Mouse (Mus musculus) MEL (cell line): ENCODE data around the gene Comt. TPM values are rescaled to one million over a fixed set of nuclear protein-coding genes. Genes with fewer than 3 reads are reported as not detected.

ENCODE experiments used
- DNase-seq: peaks from one replicate; pipeline ENCODE4 v3.0.0; 2011; ENCODE audit warnings: low read depth, low spot score
- H3K27ac ChIP-seq: 2 replicates; pipeline ENCODE4 v1.5.1; 2012; ENCODE audit warnings: low read depth, mild to moderate bottlenecking, control low read depth, low read length, moderate library complexity; ENCODE audit not compliant: control insufficient read depth
- H3K27me3 ChIP-seq, 2 experiments: fragments of 150-350 bp in 1 of 2; sonication (generic) in 1 of 2; 2 replicates each; pipeline ENCODE4 v1.6.1; 2012; ENCODE audit warnings: low read length in 2 of 2, mild to moderate bottlenecking in 2 of 2, improper control_type of control experiment in 1 of 2, moderate library complexity in 1 of 2; ENCODE audit not compliant: insufficient read depth in 2 of 2, control insufficient read depth in 1 of 2
- H3K36me3 ChIP-seq, 2 experiments: 2 replicates each; pipeline ENCODE4 v1.6.1; 2012 to 2014; ENCODE audit warnings: low read length in 2 of 2, improper control_type of control experiment in 1 of 2, inconsistent platforms in 1 of 2, mild to moderate bottlenecking in 1 of 2; ENCODE audit not compliant: insufficient read depth in 2 of 2, control insufficient read depth in 1 of 2
- H3K4me1 ChIP-seq, 2 experiments: fragments of 150-350 bp in 1 of 2; sonication (generic) in 1 of 2; 2 replicates each; pipeline ENCODE4 v1.6.1; 2012; ENCODE audit warnings: low read length in 2 of 2, improper control_type of control experiment in 1 of 2, mild to moderate bottlenecking in 1 of 2; ENCODE audit not compliant: insufficient read depth in 2 of 2, control insufficient read depth in 1 of 2
- H3K4me3 ChIP-seq, 2 experiments: fragments of 150-350 bp in 1 of 2; sonication (generic) in 1 of 2; 2 replicates each; pipeline ENCODE4 v1.5.1; 2012; ENCODE audit warnings: low read depth in 2 of 2, low read length in 2 of 2, mild to moderate bottlenecking in 2 of 2, moderate library complexity in 2 of 2, control low read depth in 1 of 2, improper control_type of control experiment in 1 of 2; ENCODE audit not compliant: control insufficient read depth in 1 of 2, insufficient read depth in 1 of 2
- H3K79me2 ChIP-seq: 2 replicates; pipeline ENCODE4 v1.6.1; 2012; ENCODE audit warnings: mild to moderate bottlenecking, low read length, moderate library complexity; ENCODE audit not compliant: control insufficient read depth, poor library complexity, insufficient read depth
- H3K9ac ChIP-seq: 2 replicates; pipeline ENCODE4 v1.6.1; 2012; ENCODE audit warnings: low read depth, mild to moderate bottlenecking, control low read depth, low read length, moderate library complexity; ENCODE audit not compliant: control insufficient read depth, poor library complexity, severe bottlenecking
- H3K9me3 ChIP-seq: fragments of 150-350 bp; sonication (generic); replicated peaks from 2 replicates; pipeline ENCODE4 v1.6.1; 2012; ENCODE audit warnings: mild to moderate bottlenecking, low read length, improper control_type of control experiment, moderate library complexity; ENCODE audit not compliant: insufficient read depth
- CHD1 ChIP-seq: IDR thresholded peaks from 2 replicates; pipeline ENCODE4 v1.6.1; 2012; ENCODE audit warnings: low read depth, mild to moderate bottlenecking, inconsistent platforms, low read length, improper control_type of control experiment
- CHD2 ChIP-seq: IDR thresholded peaks from 2 replicates; pipeline ENCODE4 v1.6.1; 2011; ENCODE audit warnings: low read length, improper control_type of control experiment
- CTCF ChIP-seq, 3 experiments: IDR thresholded peaks in 2 of 3; conservative IDR thresholded peaks in 1 of 3; 2 replicates each; pipeline ENCODE4 v1.5.1; 2011 to 2012; ENCODE audit warnings: low read length in 3 of 3, low read depth in 2 of 3, mild to moderate bottlenecking in 2 of 3, improper control_type of control experiment in 1 of 3, inconsistent platforms in 1 of 3, mixed read lengths in 1 of 3, moderate library complexity in 1 of 3; ENCODE audit not compliant: control insufficient read depth in 1 of 3, insufficient read depth in 1 of 3, poor library complexity in 1 of 3, severe bottlenecking in 1 of 3
- GABPA ChIP-seq: IDR thresholded peaks from 2 replicates; pipeline ENCODE4 v1.6.1; 2012; ENCODE audit warnings: low read depth, mild to moderate bottlenecking, inconsistent platforms, low read length, improper control_type of control experiment, moderate library complexity
- GATA1 ChIP-seq: IDR thresholded peaks from 2 replicates; pipeline ENCODE4 v1.6.1; 2011; ENCODE audit warnings: low read depth, low read length, improper control_type of control experiment
- HCFC1 ChIP-seq: IDR thresholded peaks from 2 replicates; pipeline ENCODE4 v1.6.1; 2012; ENCODE audit warnings: low read depth, mild to moderate bottlenecking, inconsistent platforms, low read length, improper control_type of control experiment, moderate library complexity
- JUND ChIP-seq: IDR thresholded peaks from 2 replicates; pipeline ENCODE4 v1.6.1; 2011; ENCODE audit warnings: low read depth, mild to moderate bottlenecking, improper control_type of control experiment, low read length
- MAFK ChIP-seq: IDR thresholded peaks from 2 replicates; pipeline ENCODE4 v1.6.1; 2011; ENCODE audit warnings: low read depth, mild to moderate bottlenecking, low read length, improper control_type of control experiment, borderline replicate concordance
- MAZ ChIP-seq: IDR thresholded peaks from 2 replicates; pipeline ENCODE4 v1.6.1; 2012; ENCODE audit warnings: low read depth, mild to moderate bottlenecking, inconsistent platforms, low read length, improper control_type of control experiment
- MYB ChIP-seq: IDR thresholded peaks from 2 replicates; pipeline ENCODE4 v1.6.1; 2011; ENCODE audit warnings: mild to moderate bottlenecking, low read depth, low read length, improper control_type of control experiment
- MYC ChIP-seq: IDR thresholded peaks from 2 replicates; pipeline ENCODE4 v1.6.1; 2011; ENCODE audit warnings: low read depth, mild to moderate bottlenecking, low read length, improper control_type of control experiment, moderate library complexity
- NELFE ChIP-seq: IDR thresholded peaks from 2 replicates; pipeline ENCODE4 v1.6.1; 2011; ENCODE audit warnings: low read depth, low read length, improper control_type of control experiment
- NRF1 ChIP-seq: IDR thresholded peaks from 2 replicates; pipeline ENCODE4 v1.6.1; 2014; ENCODE audit warnings: low read depth, mild to moderate bottlenecking, inconsistent platforms, low read length, improper control_type of control experiment, moderate library complexity; ENCODE audit not compliant: poor library complexity, insufficient read depth, severe bottlenecking
- POLR2A ChIP-seq, 2 experiments: IDR thresholded peaks; 2 replicates each; pipeline ENCODE4 v1.6.1; 2011 to 2012; ENCODE audit warnings: low read length in 2 of 2, mild to moderate bottlenecking in 2 of 2, control low read depth in 1 of 2, improper control_type of control experiment in 1 of 2, low read depth in 1 of 2, moderate library complexity in 1 of 2; ENCODE audit not compliant: control insufficient read depth in 1 of 2, insufficient read depth in 1 of 2, poor library complexity in 1 of 2
- POLR2AphosphoS2 ChIP-seq: IDR thresholded peaks from 2 replicates; pipeline ENCODE4 v1.6.1; 2011; ENCODE audit warnings: low read length, improper control_type of control experiment
- SIN3A ChIP-seq: IDR thresholded peaks from 2 replicates; pipeline ENCODE4 v1.6.1; 2012; ENCODE audit warnings: low read length, improper control_type of control experiment, inconsistent platforms
- SMC3 ChIP-seq: IDR thresholded peaks from 2 replicates; pipeline ENCODE4 v1.6.1; 2011; ENCODE audit warnings: low read depth, low read length, improper control_type of control experiment
- TAL1 ChIP-seq: IDR thresholded peaks from 2 replicates; pipeline ENCODE4 v1.6.1; 2012; ENCODE audit warnings: mild to moderate bottlenecking, inconsistent platforms, low read length, moderate library complexity, mixed read lengths
- UBTF ChIP-seq: IDR thresholded peaks from 2 replicates; pipeline ENCODE4 v1.6.1; 2012; ENCODE audit warnings: low read depth, mild to moderate bottlenecking, inconsistent platforms, low read length, improper control_type of control experiment, moderate library complexity, borderline replicate concordance; ENCODE audit not compliant: insufficient read depth
- USF1 ChIP-seq: IDR thresholded peaks from 2 replicates; pipeline ENCODE4 v1.6.1; 2014; ENCODE audit warnings: low read depth, mild to moderate bottlenecking, inconsistent platforms, low read length, improper control_type of control experiment, moderate library complexity
- ZC3H11A ChIP-seq: IDR thresholded peaks from 2 replicates; pipeline ENCODE4 v1.6.1; 2012; ENCODE audit warnings: low read depth, mild to moderate bottlenecking, inconsistent platforms, low read length, improper control_type of control experiment
- ZMIZ1 ChIP-seq: IDR thresholded peaks from 2 replicates; pipeline ENCODE4 v1.6.1; 2012; ENCODE audit warnings: low read depth, mild to moderate bottlenecking, inconsistent platforms, low read length, improper control_type of control experiment, moderate library complexity
- polyA plus RNA-seq, 2 experiments: library from polyadenylated mRNA; stranded (reverse) in 1 of 2; unstranded in 1 of 2; fragments of >175 nt in 1 of 2; fragments of >200 nt in 1 of 2; gene quantifications; 2 replicates each; pipeline versions ENCODE4 v1.2.1 to v1.2.4; 2012; ENCODE audit warnings: low replicate concordance in 2 of 2, low read depth in 1 of 2; ENCODE audit not compliant: insufficient read length in 2 of 2, insufficient read depth in 1 of 2, missing spikeins in 1 of 2
- total RNA-seq: library from RNA; depleted of rRNA; stranded (reverse); fragments of 300-350 nt; gene quantifications from 2 replicates; pipeline ENCODE4 v1.2.3, GENCODE M21; 2012

Comt gene
- total and polyA plus RNA-seq, 3 experiments: 62.5 to 71.8 TPM; not detected in 1

DNA sequence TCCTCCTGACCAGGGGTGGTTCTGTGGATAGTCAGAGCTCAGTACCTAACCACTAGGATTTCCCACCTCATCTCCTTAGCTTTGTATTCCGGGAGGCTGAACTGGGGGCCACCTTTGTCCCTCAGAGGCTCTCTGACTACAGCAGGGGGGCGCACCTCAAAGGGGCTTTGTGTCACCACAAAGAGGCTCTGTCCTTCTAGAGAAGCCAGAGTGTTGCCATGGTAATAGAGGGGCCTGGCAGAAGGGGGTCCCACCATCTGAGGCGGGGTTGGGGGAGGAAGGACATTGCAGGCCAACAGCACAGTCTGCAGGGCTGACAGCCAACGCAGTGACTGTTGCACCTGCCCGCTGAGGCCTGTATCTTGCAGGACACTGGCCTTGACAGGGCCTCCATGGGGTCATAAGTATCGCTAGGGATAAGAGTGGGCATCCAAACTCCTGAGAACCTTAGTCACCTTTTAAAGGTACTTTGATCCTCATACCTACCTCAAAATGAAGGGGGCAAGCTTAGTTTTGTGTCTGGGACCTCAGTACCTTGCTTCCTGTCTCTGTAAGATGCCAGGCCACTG is 46.1 kb downstream of the Comt start:
- H3K9ac ChIP-seq: no peak overlapping the region
- H3K27ac ChIP-seq: no peak overlapping the region
- no peak for DNase-seq
- no peaks in the 10 kb centered on the region for H3K79me2 ChIP-seq
- TF ChIP-seq MYB: no peak
- TF ChIP-seq TAL1: no peak
- TF ChIP-seq SMC3: no peak
- TF ChIP-seq CHD2: no peak
- no peak for TF ChIP-seq MAZ
- TF ChIP-seq POLR2AphosphoS2: no peak
- TF ChIP-seq SIN3A: no peak
- no peak for TF ChIP-seq MAFK
- TF ChIP-seq MYC: no peak
- TF ChIP-seq GABPA: no peak
- no peak for TF ChIP-seq HCFC1
- no peak for TF ChIP-seq JUND
- TF ChIP-seq USF1: no peak
- TF ChIP-seq, all 39 proteins: peak for 0
- H3K36me3 ChIP-seq: peaks cover 0 to 11% of the 10 kb centered on the region in 2 experiments; a peak in 2 of 4 replicates
- peaks cover 6 to 14% of the 10 kb centered on the region in 2 experiments; a peak in 3 of 4 replicates for H3K4me1 ChIP-seq
- H3K9me3 ChIP-seq: no peaks in the 10 kb centered on the region
- H3K4me3 ChIP-seq: no peak overlapping the region
- no peaks in the 10 kb centered on the region for H3K27me3 ChIP-seq

DNA sequence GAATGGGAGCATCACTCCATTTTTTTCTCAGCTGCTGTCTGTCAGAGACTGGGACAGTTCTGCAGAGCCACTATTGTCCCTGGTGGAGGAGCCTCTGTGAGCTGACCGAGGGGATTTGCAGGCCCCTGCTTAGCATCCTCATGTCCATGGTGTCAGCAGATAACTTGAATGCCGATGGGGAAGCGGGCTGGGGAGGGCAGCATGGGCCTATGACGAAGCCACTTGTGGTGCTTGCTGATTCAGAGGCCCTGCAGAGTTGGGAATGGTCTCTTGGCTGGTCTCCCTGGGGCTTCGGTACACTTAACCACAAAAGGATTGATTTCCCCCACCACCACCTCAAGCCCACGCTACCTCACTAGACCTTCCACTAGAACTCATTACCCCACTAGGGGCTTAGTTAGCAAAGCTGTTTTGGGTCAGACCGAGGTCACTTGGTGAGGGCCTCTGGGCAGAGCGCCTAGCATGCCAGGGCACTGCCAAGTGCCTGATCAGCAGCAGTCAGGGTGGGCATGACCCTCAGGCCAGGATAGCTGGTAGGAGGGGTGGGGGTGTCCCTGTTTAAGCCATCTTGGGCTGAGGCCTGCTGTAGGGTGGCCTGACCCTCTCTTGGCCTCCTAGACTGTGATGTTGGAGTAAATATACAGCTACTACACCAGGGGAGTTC is 47.2 kb downstream of the Comt start:
- peaks cover 6 to 14% of the 10 kb centered on the region in 2 experiments; a peak in 3 of 4 replicates for H3K4me1 ChIP-seq
- TF ChIP-seq ZC3H11A (no peak), SIN3A (no peak), CHD1 (no peak), NELFE (no peak), USF1 (no peak), ZMIZ1 (no peak), NRF1 (no peak), UBTF (no peak), POLR2A (IDR thresholded peaks at IDR 0.05; ENCODE audit: control insufficient read depth in 1 of 2, insufficient read depth in 1 of 2, low read depth in 1 of 2, low read length in 2 of 2, poor library complexity in 1 of 2) (no peak), SMC3 (no peak), MYC (no peak), MAFK (no peak), CHD2 (no peak), CTCF (IDR thresholded peaks at IDR 0.05 in 2 of 3, conservative IDR thresholded peaks at IDR 0.05 in 1 of 3; ENCODE audit: control insufficient read depth in 1 of 3, insufficient read depth in 1 of 3, low read depth in 2 of 3, low read length in 3 of 3, poor library complexity in 1 of 3, severe bottlenecking in 1 of 3) (no peak), MAZ (no peak), JUND (no peak), GATA1 (no peak)
- H3K27me3 ChIP-seq: no peaks in the 10 kb centered on the region
- no peaks in the 10 kb centered on the region for H3K9me3 ChIP-seq
- peaks cover 0 to 11% of the 10 kb centered on the region in 2 experiments; a peak in 2 of 4 replicates for H3K36me3 ChIP-seq
- no peak for DNase-seq
- no peak overlapping the region for H3K27ac ChIP-seq
- H3K79me2 ChIP-seq: no peaks in the 10 kb centered on the region
- no peak overlapping the region for H3K9ac ChIP-seq
- no peak overlapping the region for H3K4me3 ChIP-seq
